10 mouse cellular contexts compared by ENCODE assay signal in the genomic region with DNA sequence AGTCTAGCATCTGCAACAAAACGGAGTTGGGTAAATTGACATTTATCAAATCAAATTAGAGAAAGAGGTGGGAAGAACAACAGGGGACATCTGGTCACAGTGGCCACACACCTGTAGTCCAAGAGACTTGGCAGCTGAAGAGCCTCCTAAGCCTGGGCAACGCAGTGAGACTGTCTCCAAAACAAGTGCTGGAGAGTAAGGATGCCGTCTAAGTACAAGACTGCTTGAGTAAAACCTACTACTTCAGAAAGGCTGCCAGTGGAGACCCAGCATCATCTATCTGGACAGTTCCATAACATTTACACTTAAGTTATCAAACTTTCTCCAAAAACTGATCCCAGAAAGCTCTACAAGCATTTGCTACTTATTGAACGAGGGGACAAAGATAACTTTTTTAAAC. TPM values are rescaled to one million over a fixed set of nuclear protein-coding genes. Genes with fewer than 3 reads are reported as not detected.
DNase-seq lines count a peak whose midpoint lies in the region; ATAC-seq lines count a peak whose summit lies in the region.
"Had no signal": no experiment of that assay in that cellular context is flagged by ENCODE, and none has a peak within 500 bp of the region (broad histone marks: within the 10 kb centered on the region; RNA-seq: fewer than 3 reads in every experiment).

No protein-coding gene starts in this region.

- H3K4me2 ChIP-seq in limb, embryonic 11.5 days (ENCODE audit: low read depth, severe bottlenecking): peak overlapping the region; percentile 24
- H3K4me2 ChIP-seq in neural tube, embryonic 15.5 days: peak overlapping the region; percentile 82

- H3K4me1 ChIP-seq in megakaryocyte, embryonic 14.5 days: peaks cover 46% of the 10 kb centered on the region
- peaks cover 7% of the 10 kb centered on the region for H3K4me1 ChIP-seq in limb, embryonic 11.5 days (ENCODE audit: control insufficient read depth, insufficient read depth, low read length)
- H3K4me1 ChIP-seq in neural tube, embryonic 15.5 days: peaks cover 39% of the 10 kb centered on the region

- H3K9ac ChIP-seq in limb, embryonic 11.5 days (ENCODE audit: low read length): no peak overlapping the region
- H3K9ac ChIP-seq in neural tube, embryonic 15.5 days (replicated peaks): no peak overlapping the region

- no peaks in the 10 kb centered on the region for H3K9me3 ChIP-seq in megakaryocyte, embryonic 14.5 days
- H3K9me3 ChIP-seq in limb, embryonic 11.5 days (ENCODE audit: control insufficient read depth, low read length): no peaks in the 10 kb centered on the region
- no peaks in the 10 kb centered on the region for H3K9me3 ChIP-seq in neural tube, embryonic 15.5 days (replicated peaks)

- 73% methylated on average over 4 of the region's 4 CpGs for WGBS in limb, embryonic 11.5 days
- 61% methylated on average over 4 of the region's 4 CpGs for WGBS in neural tube, embryonic 15.5 days

- ATAC-seq in megakaryocyte, adult 5-6 weeks (ENCODE audit: poor library complexity, severe bottlenecking): no peak
- no peak for ATAC-seq in limb, embryonic 11.5 days (ENCODE audit: insufficient number of reproducible peaks, low FRiP score, low TSS enrichment, low read depth)
- no peak for ATAC-seq in neural tube, embryonic 15.5 days (ENCODE audit: low FRiP score)

- no peak overlapping the region for H3K27ac ChIP-seq in limb, embryonic 11.5 days (replicated peaks; ENCODE audit: low read depth, low read length)
- no peak overlapping the region for H3K27ac ChIP-seq in neural tube, embryonic 15.5 days (replicated peaks)
- H3K27ac ChIP-seq: left cerebral cortex, adult 2 months had no signal

- peaks cover 19% of the 10 kb centered on the region for H3K36me3 ChIP-seq in megakaryocyte, embryonic 14.5 days (replicated peaks; ENCODE audit: low read length)
- H3K36me3 ChIP-seq in limb, embryonic 11.5 days (ENCODE audit: control insufficient read depth, insufficient read depth, low read length): peaks cover 6% of the 10 kb centered on the region; the same call in 1 of the 2 replicates
- no peaks in the 10 kb centered on the region for H3K36me3 ChIP-seq in neural tube, embryonic 15.5 days

- peak overlapping the region; percentile 80 for H3K4me3 ChIP-seq in megakaryocyte, embryonic 14.5 days (replicated peaks)
- H3K4me3 ChIP-seq in limb, embryonic 11.5 days (ENCODE audit: low read depth, low read length): peak overlapping the region; percentile 8; the same call in 1 of the 2 replicates
- no peak overlapping the region for H3K4me3 ChIP-seq in neural tube, embryonic 15.5 days (replicated peaks)

- no peaks in the 10 kb centered on the region for H3K27me3 ChIP-seq in megakaryocyte, embryonic 14.5 days (replicated peaks)
- no peaks in the 10 kb centered on the region for H3K27me3 ChIP-seq in limb, embryonic 11.5 days (ENCODE audit: control insufficient read depth, insufficient read depth, low read length)
- no peaks in the 10 kb centered on the region for H3K27me3 ChIP-seq in neural tube, embryonic 15.5 days (replicated peaks)

- DNase-seq in cerebellum, postnatal 10 days: peak; percentile 19 to 28
- no peak for DNase-seq in cerebellum, adult 8-10 months
- no peak for DNase-seq in limb, embryonic 11.5 days (ENCODE audit: low spot score)
- DNase-seq in adrenal gland, adult (ENCODE audit: inconsistent age in 2 of 2, low spot score in 1 of 2): no peak
- DNase-seq in thymus, postnatal 36 days: no peak
- DNase-seq: adrenal gland, postnatal 10 days had no signal

RNA-seq across cellular contexts. Expression of gene Hnrnpd, which starts 3.7 kb away (rescaled TPM):
- 145 and 260 TPM in 2 replicates for polyA plus RNA-seq in megakaryocyte, embryonic 14.5 days (2012; ENCODE audit: insufficient read depth, low replicate concordance)
- total RNA-seq in megakaryocyte, adult 5-6 weeks (2015): 268 and 281 TPM in 2 replicates
- 99.0 and 176 TPM in 2 replicates for total RNA-seq in megakaryocyte, adult 5-6 weeks (2017)
- 294 and 310 TPM in 2 replicates for polyA plus RNA-seq in limb, embryonic 11.5 days (2014; fragmentation: Nextera tagmentation; extraction: Ambion mirVana)
- 128 and 147 TPM in 2 replicates for polyA plus RNA-seq in neural tube, embryonic 15.5 days (2015; fragmentation: Nextera tagmentation; extraction: Ambion mirVana)

RNA-seq across cellular contexts. Expression of gene 4930524J08Rik, which starts 3.8 kb away (rescaled TPM):
- 2.5 TPM in 1 of 2 replicates, not detected in the other for polyA plus RNA-seq in megakaryocyte, embryonic 14.5 days (2012; ENCODE audit: insufficient read depth, low replicate concordance)
- 0.51 and 2.3 TPM in 2 replicates for total RNA-seq in megakaryocyte, adult 5-6 weeks (2015)
- total RNA-seq in megakaryocyte, adult 5-6 weeks (2017): 0.44 and 1.7 TPM in 2 replicates
- polyA plus RNA-seq in limb, embryonic 11.5 days (2014; fragmentation: Nextera tagmentation; extraction: Ambion mirVana): 2.3 and 3.4 TPM in 2 replicates
- 2.3 TPM in 2 replicates for polyA plus RNA-seq in neural tube, embryonic 15.5 days (2015; fragmentation: Nextera tagmentation; extraction: Ambion mirVana)

Comparison
In these comparisons a context has a peak if more than half of its experiments do, and no peak if none do; other contexts are left out.
1. DNase-seq: peak in cerebellum, postnatal 10 days (2 of 2); none in cerebellum, adult 8-10 months (single experiment), limb, embryonic 11.5 days (single experiment), adrenal gland, adult (0 of 2) and thymus, postnatal 36 days (0 of 2).